Mouse (Mus musculus): Measurements from ENCODE around the gene Rhpn2.

DNA sequence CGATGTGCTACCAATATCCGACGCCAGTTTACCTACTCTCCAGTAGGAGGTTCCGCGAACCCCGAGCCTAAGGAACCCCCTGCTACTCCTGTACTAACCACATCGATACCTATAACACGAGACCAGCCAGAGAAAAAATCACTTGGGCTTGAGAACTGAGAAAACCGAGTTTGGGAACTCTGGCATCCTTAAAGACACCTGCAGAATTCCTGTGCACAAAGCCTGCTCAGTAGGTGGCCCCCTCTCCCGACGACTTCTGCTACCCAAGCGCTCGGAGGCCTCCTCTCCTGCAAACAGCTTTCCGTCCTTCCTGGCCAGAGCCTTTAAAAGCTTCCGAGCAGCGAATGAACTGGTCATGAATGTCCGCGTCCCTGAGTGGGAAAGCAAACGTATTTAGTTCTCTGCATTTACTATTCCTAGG is 729 bp upstream of the Rhpn2 start:
- TF ChIP-seq GATA1 (IDR thresholded peaks at IDR 0.05; ENCODE audit: borderline replicate concordance, low read length) (no peak), FLI1 (IDR thresholded peaks at IDR 0.05; ENCODE audit: low read length) (no peak)

Data from megakaryocyte, embryonic 14.5 days (primary cell).